8 mouse cellular contexts compared by ENCODE assay signal in the genomic region with DNA sequence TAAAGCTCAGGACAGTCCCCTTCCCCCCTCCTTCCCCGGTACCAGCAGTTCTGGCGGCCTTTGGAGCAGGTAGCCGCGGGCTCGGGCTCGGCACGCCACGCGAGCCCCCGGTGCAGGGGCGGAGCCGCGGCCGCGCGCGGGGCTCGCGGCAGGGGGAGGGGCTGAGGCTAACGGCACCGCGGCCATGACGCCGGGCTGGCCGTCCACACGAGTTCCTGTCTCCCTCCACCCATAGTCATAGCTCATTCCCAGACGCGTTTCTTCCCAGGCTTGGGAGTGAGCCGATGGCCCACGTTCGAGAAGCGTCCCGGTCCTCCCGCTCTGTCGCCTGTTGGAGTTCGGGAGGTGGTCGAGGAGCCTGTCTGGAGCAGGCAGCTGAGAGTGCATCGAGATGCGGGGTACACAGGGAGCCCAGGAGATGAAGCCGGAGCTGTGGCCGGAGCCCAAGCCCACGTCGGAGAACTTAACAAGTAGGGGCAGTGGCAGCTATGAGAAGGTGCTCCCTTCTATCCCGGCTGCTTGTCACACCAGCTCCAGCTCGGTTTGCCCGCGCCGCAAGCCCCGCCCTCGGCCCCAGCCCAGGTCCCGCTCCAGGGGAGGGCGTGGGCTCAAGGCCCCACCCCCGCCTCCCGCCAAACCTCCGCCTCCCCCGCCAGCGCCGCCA. TPM values are rescaled to one million over a fixed set of nuclear protein-coding genes. Genes with fewer than 3 reads are reported as not detected.
DNase-seq lines count a peak whose midpoint lies in the region; ATAC-seq and TF ChIP-seq lines count a peak whose summit lies in the region.

No protein-coding gene starts in this region.

- TF ChIP-seq CTCF in forebrain, postnatal 0 days (IDR thresholded peaks at IDR 0.05; ENCODE audit: low read depth): no peak
- TF ChIP-seq CTCF in layer of hippocampus, adult 2 months (conservative IDR thresholded peaks at IDR 0.05): no peak
- TF ChIP-seq CTCF in lung, embryonic 14.5 days (IDR thresholded peaks at IDR 0.05; ENCODE audit: low read depth): no peak

- no peaks in the 10 kb centered on the region for H3K4me1 ChIP-seq in forebrain, postnatal 0 days (ENCODE audit: insufficient read depth)
- H3K4me1 ChIP-seq in lung, embryonic 14.5 days (ENCODE audit: insufficient read depth): no peaks in the 10 kb centered on the region

- peak; percentile 91 for ATAC-seq in forebrain, postnatal 0 days
- ATAC-seq in lung, embryonic 14.5 days (ENCODE audit: insufficient read depth): peak; percentile 90

- peak overlapping the region; percentile 82 for H3K27ac ChIP-seq in forebrain, postnatal 0 days (ENCODE audit: low read depth, low read length)
- peak overlapping the region; percentile 91 for H3K27ac ChIP-seq in layer of hippocampus, adult 2 months
- no peak overlapping the region for H3K27ac ChIP-seq in lung, embryonic 14.5 days (ENCODE audit: low read depth)

- H3K4me2 ChIP-seq in forebrain, postnatal 0 days (ENCODE audit: low read depth): peak overlapping the region; percentile 47
- H3K4me2 ChIP-seq in lung, embryonic 14.5 days: peak overlapping the region; percentile 63

- H3K27me3 ChIP-seq in forebrain, postnatal 0 days (ENCODE audit: insufficient read depth, low read length): no peaks in the 10 kb centered on the region
- no peaks in the 10 kb centered on the region for H3K27me3 ChIP-seq in lung, embryonic 14.5 days (ENCODE audit: insufficient read depth, low read length)

- DNase-seq in MN1 (ENCODE audit: low spot score): peak; percentile 65
- DNase-seq in cerebellum, adult 8-10 months: peak; percentile 56
- peak; percentile 63 for DNase-seq in forebrain, postnatal 0 days
- DNase-seq in heart, postnatal 4 days: peak; percentile 59
- peak; percentile 6 to 41 for DNase-seq in layer of hippocampus, adult 2 months (ENCODE audit: low spot score in 2 of 2)
- DNase-seq in lung, embryonic 14.5 days: peak; percentile 72
- DNase-seq in ovary, adult 18-20 months (ENCODE audit: low spot score): peak; percentile 37
- peak; percentile 2 for DNase-seq in thymus, postnatal 0 days (ENCODE audit: low spot score)

- peak overlapping the region; percentile 53 for H3K4me3 ChIP-seq in forebrain, postnatal 0 days (ENCODE audit: low read depth, low read length)
- H3K4me3 ChIP-seq in layer of hippocampus, adult 2 months: peak overlapping the region; percentile 69
- peak overlapping the region; percentile 48 for H3K4me3 ChIP-seq in lung, embryonic 14.5 days (ENCODE audit: low read depth, low read length)

- no peaks in the 10 kb centered on the region for H3K36me3 ChIP-seq in forebrain, postnatal 0 days (ENCODE audit: insufficient read depth)
- no peaks in the 10 kb centered on the region for H3K36me3 ChIP-seq in lung, embryonic 14.5 days (ENCODE audit: insufficient read depth)

- 31% methylated on average over 58 of the region's 58 CpGs for WGBS in forebrain, postnatal 0 days
- 20% methylated on average over 48 of the region's 58 CpGs for WGBS in lung, embryonic 14.5 days

- H3K9ac ChIP-seq in forebrain, postnatal 0 days: peak overlapping the region; percentile 63
- H3K9ac ChIP-seq in lung, embryonic 14.5 days: peak overlapping the region; percentile 56

- H3K9me3 ChIP-seq in forebrain, postnatal 0 days (ENCODE audit: low read length): no peaks in the 10 kb centered on the region
- H3K9me3 ChIP-seq in lung, embryonic 14.5 days (ENCODE audit: low read depth, low read length): no peaks in the 10 kb centered on the region

RNA-seq across cellular contexts. Expression of a gene that starts 0.9 kb away (rescaled TPM):
- 2.9 and 6.4 TPM in 2 replicates for total RNA-seq in forebrain, postnatal 0 days (2014; rRNA removed)
- polyA plus RNA-seq in forebrain, postnatal 0 days (2015; fragmentation: Nextera tagmentation; extraction: Ambion mirVana): 1.4 and 2.0 TPM in 2 replicates
- under 1 TPM; 0.43 to 0.60 TPM for total RNA-seq in heart, postnatal 4 days (2021)
- 1 to 10 TPM; 2.5 to 2.7 TPM for total RNA-seq in layer of hippocampus, adult 2 months (2021)
- polyA plus RNA-seq in lung, embryonic 14.5 days (2014; fragmentation: Nextera tagmentation; extraction: Ambion mirVana): 1.5 and 1.6 TPM in 2 replicates
- 0.18 and 0.19 TPM in 2 replicates for polyA plus RNA-seq in thymus, postnatal 0 days (2015; fragmentation: Nextera tagmentation; extraction: Ambion mirVana)

RNA-seq across cellular contexts. Expression of a gene that starts 30.2 kb away (rescaled TPM):
- 93.6 and 97.1 TPM in 2 replicates for total RNA-seq in forebrain, postnatal 0 days (2014; rRNA removed)
- 125 and 131 TPM in 2 replicates for polyA plus RNA-seq in forebrain, postnatal 0 days (2015; fragmentation: Nextera tagmentation; extraction: Ambion mirVana)
- 10 to 100 TPM; 21.9 to 24.8 TPM for total RNA-seq in heart, postnatal 4 days (2021)
- total RNA-seq in layer of hippocampus, adult 2 months (2021): 10 to 100 TPM; 53.2 to 53.6 TPM
- 45.5 and 46.6 TPM in 2 replicates for polyA plus RNA-seq in lung, embryonic 14.5 days (2014; fragmentation: Nextera tagmentation; extraction: Ambion mirVana)
- 6.4 and 6.6 TPM in 2 replicates for polyA plus RNA-seq in thymus, postnatal 0 days (2015; fragmentation: Nextera tagmentation; extraction: Ambion mirVana)

Comparison
In these comparisons a context has a peak if more than half of its experiments do, and no peak if none do; other contexts are left out.
1. DNase-seq: peak in every context shown above with its lines; median percentile 72 in lung, embryonic 14.5 days; 65 in MN1; 63 in forebrain, postnatal 0 days; 59 in heart, postnatal 4 days; 56 in cerebellum, adult 8-10 months; 37 in ovary, adult 18-20 months; 24 in layer of hippocampus, adult 2 months; 2 in thymus, postnatal 0 days.